Mouse (Mus musculus) kidney, adult 11 months (tissue): ENCODE results near the gene Dpep3.

Experiments
- DNase-seq: peaks from one replicate; pipeline ENCODE4 v3.0.0; 2022

Gene Dpep3

DNA sequence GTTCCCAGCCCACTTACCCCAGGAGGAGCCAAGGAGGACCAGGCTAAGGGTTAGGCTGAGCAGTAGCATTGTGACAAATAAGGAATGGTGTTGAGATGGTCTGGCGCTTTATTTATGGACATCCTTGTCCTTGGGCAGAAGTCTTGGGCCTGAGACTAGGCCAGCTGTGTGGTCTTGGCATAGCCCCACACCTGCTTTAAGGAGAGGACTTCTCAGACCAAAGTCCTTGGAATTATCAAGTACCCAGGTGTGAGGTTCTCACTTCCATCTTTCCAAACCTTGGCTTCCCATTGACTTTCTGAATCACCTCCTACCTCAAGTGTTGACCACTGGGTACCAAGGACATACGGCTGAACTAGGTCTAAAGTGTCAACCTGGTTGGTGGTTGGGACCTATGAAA lies 45.5 kb downstream of the Dpep3 start, which contains the start of gene Ctrl:
Ctrl (minus strand) TSS at position 101 of the 400 bp plus-strand sequence.
- no peak for DNase-seq

DNA sequence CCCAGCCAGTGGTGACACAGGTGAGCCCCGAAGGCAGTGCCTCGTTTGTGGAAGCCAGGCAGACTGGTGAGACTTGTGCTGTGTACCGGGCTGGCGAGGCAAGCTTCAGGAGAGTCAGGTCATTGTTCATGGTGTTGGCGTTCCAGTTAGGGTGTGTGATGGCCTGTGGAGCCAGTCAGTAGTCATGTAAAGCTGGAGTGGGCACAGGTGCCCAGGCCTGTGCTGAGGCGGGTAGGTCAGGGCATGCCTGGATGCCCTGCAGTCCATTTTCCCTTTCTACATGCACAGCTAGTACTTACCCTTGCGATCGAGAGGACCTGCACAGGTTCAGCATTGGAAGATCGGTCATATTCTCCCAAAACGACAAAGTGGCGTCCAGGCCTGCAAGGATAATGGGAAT lies 46.7 kb downstream of the Dpep3 start:
- DNase-seq: no peak

DNA sequence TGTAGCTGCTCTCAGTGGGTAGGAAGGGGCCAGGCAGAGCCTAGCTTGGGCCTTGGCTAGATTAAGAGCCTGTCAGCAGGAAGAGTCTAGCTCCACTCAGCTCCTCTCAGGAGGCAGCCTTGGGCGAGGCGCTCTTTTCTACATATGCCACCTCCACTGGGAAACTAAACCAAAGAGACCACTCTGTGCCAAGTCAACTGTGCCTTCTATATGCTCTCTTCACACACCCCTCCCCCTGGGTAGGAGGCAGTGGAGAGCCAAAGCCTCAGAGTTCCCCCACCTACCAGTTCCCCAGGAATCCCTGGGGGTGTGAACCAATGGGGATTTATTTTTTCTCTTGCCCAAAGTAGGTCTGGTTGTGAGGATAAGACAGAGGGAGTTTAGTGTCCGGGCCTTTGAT lies 48.0 kb downstream of the Dpep3 start:
- no peak for DNase-seq

DNA sequence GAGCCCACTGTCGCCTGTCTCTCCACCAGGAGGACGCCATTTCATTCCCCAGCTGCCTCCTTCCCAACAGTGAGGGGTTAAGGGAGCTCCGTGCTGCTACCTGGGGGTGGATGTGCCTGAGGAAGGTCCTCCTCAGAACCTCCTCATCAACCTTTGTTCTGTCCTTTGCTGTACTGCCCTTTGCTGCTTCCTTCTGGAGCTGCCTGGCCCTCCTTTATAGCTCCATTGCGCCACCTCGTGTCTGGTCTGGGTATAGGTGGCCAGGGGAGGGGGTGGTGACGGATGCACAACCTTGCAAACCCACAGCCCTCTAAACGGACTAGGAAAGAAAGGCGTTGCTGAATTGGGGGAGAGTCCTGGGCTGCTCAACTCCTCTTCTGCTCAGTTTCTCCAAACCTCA lies 48.6 kb downstream of the Dpep3 start:
- DNase-seq: peak; percentile 63

DNA sequence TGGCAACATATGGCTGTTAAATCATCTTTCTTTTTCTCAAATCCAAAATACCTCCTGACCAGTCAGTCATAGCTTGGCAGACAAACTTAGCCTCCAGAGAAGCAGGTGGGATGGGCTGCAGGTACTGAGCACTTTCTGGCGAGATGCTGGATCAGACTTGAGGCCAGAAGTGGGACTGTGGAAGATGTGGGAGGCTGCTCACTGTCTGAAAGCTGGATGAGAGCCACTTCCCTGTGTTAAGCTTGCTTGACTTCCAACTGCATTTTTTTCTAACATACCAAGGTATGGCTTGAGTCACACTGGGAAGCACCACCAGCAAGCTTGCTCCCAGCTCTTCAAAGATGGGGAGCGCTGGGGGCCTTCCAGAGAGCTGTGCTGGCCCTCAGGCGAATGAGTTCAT lies 54.1 kb downstream of the Dpep3 start:
- DNase-seq: no peak
